Mouse (Mus musculus): ENCODE results near the gene Trat1. TPM values are rescaled to one million over a fixed set of nuclear protein-coding genes. Genes with fewer than 3 reads are reported as not detected.

The Trat1 gene
- total RNA-seq, 1 experiment = not detected

DNA sequence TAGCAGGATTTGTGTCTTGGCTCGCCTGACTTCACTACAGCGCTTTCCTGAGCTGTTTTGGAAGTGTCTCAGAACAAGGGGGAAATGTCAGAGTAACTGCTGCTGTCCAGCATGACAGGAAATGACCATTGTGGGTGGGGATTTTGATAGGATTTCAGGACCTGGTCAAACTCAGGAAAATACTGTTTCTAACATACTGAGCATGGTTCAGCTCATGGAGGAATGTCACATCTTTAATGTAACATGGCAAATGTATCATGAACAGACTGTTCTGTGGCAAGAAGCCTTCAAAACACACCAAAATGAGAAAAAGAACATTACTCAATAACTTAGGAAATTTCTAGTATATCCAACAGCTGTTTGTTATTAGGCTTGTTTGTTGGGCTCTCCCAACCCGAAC is 52.1 kb downstream of the Trat1 start:
- H3K4me1 ChIP-seq (ENCODE audit: control insufficient read depth in 2 of 2, insufficient read depth in 2 of 2, low read length in 2 of 2, poor library complexity in 1 of 2) = no peaks in the 10 kb centered on the region
- H3K36me3 ChIP-seq (ENCODE audit: control insufficient read depth, insufficient read depth, low read length, poor library complexity, severe bottlenecking) = no peaks in the 10 kb centered on the region
- H3K9me3 ChIP-seq (ENCODE audit: control insufficient read depth, insufficient read depth, low read depth, low read length) = no peaks in the 10 kb centered on the region
- no peak overlapping the region for H3K27ac ChIP-seq (ENCODE audit: insufficient read depth, low read depth, low read length, poor library complexity, severe bottlenecking)
- DNase-seq (ENCODE audit: low read depth, low spot score) = no peak
- H3K9ac ChIP-seq (ENCODE audit: insufficient read depth, low read depth, low read length, poor library complexity, severe bottlenecking) = no peak overlapping the region
- TF ChIP-seq ZC3H11A (IDR thresholded peaks at IDR 0.05; ENCODE audit: borderline replicate concordance, low read depth, low read length) (no peak), HCFC1 (IDR thresholded peaks at IDR 0.05; ENCODE audit: borderline replicate concordance, insufficient read depth, low read length) (no peak), ZNF384 (IDR thresholded peaks at IDR 0.05; ENCODE audit: low read depth, low read length) (no peak), CHD2 (IDR thresholded peaks at IDR 0.05; ENCODE audit: low read depth, low read length) (no peak), MAFK (IDR thresholded peaks at IDR 0.05; ENCODE audit: insufficient read depth, low read depth, low read length) (no peak)
- H3K4me3 ChIP-seq (ENCODE audit: insufficient read depth in 1 of 2, low read depth in 1 of 2, low read length in 2 of 2, poor library complexity in 1 of 2, severe bottlenecking in 1 of 2) = no peak overlapping the region
- in situ Hi-C loops (cut with MboI; ENCODE audit: low sequenced_read_pairs in 2 of 2, unreplicated experiment in 2 of 2) = no loop called here

DNA sequence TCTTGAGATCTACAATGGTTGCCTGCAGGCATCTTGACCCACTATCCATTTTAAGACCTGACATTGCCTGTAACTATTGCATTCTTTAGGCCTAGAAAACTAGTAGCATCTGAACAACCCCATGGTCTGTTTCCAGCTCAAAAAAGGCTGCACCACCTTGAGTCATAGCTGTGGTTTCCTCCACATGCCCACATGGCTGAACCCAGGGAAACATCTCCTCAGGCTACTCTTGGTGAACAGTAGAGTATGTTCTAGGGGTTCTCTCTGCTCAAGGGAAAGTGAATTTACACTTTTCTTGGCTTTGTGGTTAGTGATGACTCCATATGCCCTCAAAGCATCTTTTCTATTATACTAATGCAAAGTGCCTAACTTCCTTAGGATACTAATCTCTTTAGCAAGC is 55.5 kb downstream of the Trat1 start:
- no peaks in the 10 kb centered on the region for H3K4me1 ChIP-seq (ENCODE audit: control insufficient read depth in 2 of 2, insufficient read depth in 2 of 2, low read length in 2 of 2, poor library complexity in 1 of 2)
- in situ Hi-C loops (cut with MboI; ENCODE audit: low sequenced_read_pairs in 2 of 2, unreplicated experiment in 2 of 2) = no loop called here
- no peaks in the 10 kb centered on the region for H3K9me3 ChIP-seq (ENCODE audit: control insufficient read depth, insufficient read depth, low read depth, low read length)
- no peak for TF ChIP-seq ZNF384 (IDR thresholded peaks at IDR 0.05; ENCODE audit: low read depth, low read length)
- TF ChIP-seq HCFC1 (IDR thresholded peaks at IDR 0.05; ENCODE audit: borderline replicate concordance, insufficient read depth, low read length) = no peak
- no peak for TF ChIP-seq CHD2 (IDR thresholded peaks at IDR 0.05; ENCODE audit: low read depth, low read length)
- TF ChIP-seq ZC3H11A (IDR thresholded peaks at IDR 0.05; ENCODE audit: borderline replicate concordance, low read depth, low read length) = no peak
- no peak for TF ChIP-seq MAFK (IDR thresholded peaks at IDR 0.05; ENCODE audit: insufficient read depth, low read depth, low read length)
- H3K27ac ChIP-seq (ENCODE audit: insufficient read depth, low read depth, low read length, poor library complexity, severe bottlenecking) = no peak overlapping the region
- no peak overlapping the region for H3K9ac ChIP-seq (ENCODE audit: insufficient read depth, low read depth, low read length, poor library complexity, severe bottlenecking)
- H3K4me3 ChIP-seq (ENCODE audit: insufficient read depth in 1 of 2, low read depth in 1 of 2, low read length in 2 of 2, poor library complexity in 1 of 2, severe bottlenecking in 1 of 2) = no peak overlapping the region
- no peaks in the 10 kb centered on the region for H3K36me3 ChIP-seq (ENCODE audit: control insufficient read depth, insufficient read depth, low read length, poor library complexity, severe bottlenecking)
- no peak for DNase-seq (ENCODE audit: low read depth, low spot score)

DNA sequence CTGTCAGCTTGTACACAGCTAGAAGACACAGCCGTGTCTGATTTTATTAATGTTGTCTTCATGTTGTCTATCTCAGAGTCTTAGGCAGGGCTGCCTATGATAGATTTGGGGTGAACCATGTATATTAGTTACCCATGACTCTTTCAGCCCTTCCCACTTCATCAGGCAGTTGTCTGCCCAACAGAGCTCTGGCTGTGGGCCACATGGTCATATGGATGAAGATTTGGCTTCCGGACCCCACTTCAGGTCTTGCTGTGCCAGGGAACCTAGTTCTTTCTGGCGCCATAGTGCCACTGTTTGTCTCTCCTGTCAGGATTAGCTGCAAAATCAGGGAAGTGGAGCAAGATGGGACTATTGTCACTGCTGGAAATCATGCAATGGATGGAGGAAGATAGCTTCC is 69.9 kb downstream of the Trat1 start:
- no peak for DNase-seq (ENCODE audit: low read depth, low spot score)
- no peak overlapping the region for H3K9ac ChIP-seq (ENCODE audit: insufficient read depth, low read depth, low read length, poor library complexity, severe bottlenecking)
- in situ Hi-C loops (cut with MboI; ENCODE audit: low sequenced_read_pairs in 2 of 2, unreplicated experiment in 2 of 2) = no loop called here
- H3K36me3 ChIP-seq (ENCODE audit: control insufficient read depth, insufficient read depth, low read length, poor library complexity, severe bottlenecking) = no peaks in the 10 kb centered on the region
- no peaks in the 10 kb centered on the region for H3K9me3 ChIP-seq (ENCODE audit: control insufficient read depth, insufficient read depth, low read depth, low read length)
- H3K4me3 ChIP-seq (ENCODE audit: insufficient read depth in 1 of 2, low read depth in 1 of 2, low read length in 2 of 2, poor library complexity in 1 of 2, severe bottlenecking in 1 of 2) = no peak overlapping the region
- no peaks in the 10 kb centered on the region for H3K4me1 ChIP-seq (ENCODE audit: control insufficient read depth in 2 of 2, insufficient read depth in 2 of 2, low read length in 2 of 2, poor library complexity in 1 of 2)
- H3K27ac ChIP-seq (ENCODE audit: insufficient read depth, low read depth, low read length, poor library complexity, severe bottlenecking) = no peak overlapping the region
- TF ChIP-seq MAFK (IDR thresholded peaks at IDR 0.05; ENCODE audit: insufficient read depth, low read depth, low read length) = no peak
- TF ChIP-seq CHD2 (IDR thresholded peaks at IDR 0.05; ENCODE audit: low read depth, low read length) = no peak
- TF ChIP-seq HCFC1 (IDR thresholded peaks at IDR 0.05; ENCODE audit: borderline replicate concordance, insufficient read depth, low read length) = no peak
- no peak for TF ChIP-seq ZNF384 (IDR thresholded peaks at IDR 0.05; ENCODE audit: low read depth, low read length)
- TF ChIP-seq ZC3H11A (IDR thresholded peaks at IDR 0.05; ENCODE audit: borderline replicate concordance, low read depth, low read length) = no peak

Other genes starting within 250 kb of the Trat1 start
- gene Retnlb, start 44.8 kb upstream of the Trat1 start, total RNA-seq (2012; rRNA removed) = not detected in 2 replicates
- gene Retnla, start 70.5 kb upstream of the Trat1 start, total RNA-seq (2012; rRNA removed) = not detected in 2 replicates
- not detected in 2 replicates for gene Retnlg, start 100.6 kb upstream of the Trat1 start, total RNA-seq (2012; rRNA removed)
- 29.2 and 37.8 TPM in 2 replicates for gene Dzip3, start 222.1 kb upstream of the Trat1 start, total RNA-seq (2012; rRNA removed)
- gene Cip2a, start 222.2 kb upstream of the Trat1 start, total RNA-seq (2012; rRNA removed) = 43.6 and 48.8 TPM in 2 replicates

Data from ES-E14 (cell line).